Mouse (Mus musculus) MEL (cell line): ENCODE measurements around the gene Dock9. TPM values are rescaled to one million over a fixed set of nuclear protein-coding genes. Genes with fewer than 3 reads are reported as not detected.

ENCODE experiments used
- DNase-seq: peaks from one replicate; pipeline ENCODE4 v3.0.0; 2011; ENCODE audit warnings: low read depth, low spot score
- H3K27ac ChIP-seq: 2 replicates; pipeline ENCODE4 v1.5.1; 2012; ENCODE audit warnings: low read depth, mild to moderate bottlenecking, control low read depth, low read length, moderate library complexity; ENCODE audit not compliant: control insufficient read depth
- H3K27me3 ChIP-seq, 2 experiments: fragments of 150-350 bp in 1 of 2; sonication (generic) in 1 of 2; 2 replicates each; pipeline ENCODE4 v1.6.1; 2012; ENCODE audit warnings: low read length in 2 of 2, mild to moderate bottlenecking in 2 of 2, improper control_type of control experiment in 1 of 2, moderate library complexity in 1 of 2; ENCODE audit not compliant: insufficient read depth in 2 of 2, control insufficient read depth in 1 of 2
- H3K36me3 ChIP-seq, 2 experiments: 2 replicates each; pipeline ENCODE4 v1.6.1; 2012 to 2014; ENCODE audit warnings: low read length in 2 of 2, improper control_type of control experiment in 1 of 2, inconsistent platforms in 1 of 2, mild to moderate bottlenecking in 1 of 2; ENCODE audit not compliant: insufficient read depth in 2 of 2, control insufficient read depth in 1 of 2
- H3K4me1 ChIP-seq, 2 experiments: fragments of 150-350 bp in 1 of 2; sonication (generic) in 1 of 2; 2 replicates each; pipeline ENCODE4 v1.6.1; 2012; ENCODE audit warnings: low read length in 2 of 2, improper control_type of control experiment in 1 of 2, mild to moderate bottlenecking in 1 of 2; ENCODE audit not compliant: insufficient read depth in 2 of 2, control insufficient read depth in 1 of 2
- H3K4me3 ChIP-seq, 2 experiments: fragments of 150-350 bp in 1 of 2; sonication (generic) in 1 of 2; 2 replicates each; pipeline ENCODE4 v1.5.1; 2012; ENCODE audit warnings: low read depth in 2 of 2, low read length in 2 of 2, mild to moderate bottlenecking in 2 of 2, moderate library complexity in 2 of 2, control low read depth in 1 of 2, improper control_type of control experiment in 1 of 2; ENCODE audit not compliant: control insufficient read depth in 1 of 2, insufficient read depth in 1 of 2
- H3K79me2 ChIP-seq: 2 replicates; pipeline ENCODE4 v1.6.1; 2012; ENCODE audit warnings: mild to moderate bottlenecking, low read length, moderate library complexity; ENCODE audit not compliant: control insufficient read depth, poor library complexity, insufficient read depth
- H3K9ac ChIP-seq: 2 replicates; pipeline ENCODE4 v1.6.1; 2012; ENCODE audit warnings: low read depth, mild to moderate bottlenecking, control low read depth, low read length, moderate library complexity; ENCODE audit not compliant: control insufficient read depth, poor library complexity, severe bottlenecking
- H3K9me3 ChIP-seq: fragments of 150-350 bp; sonication (generic); replicated peaks from 2 replicates; pipeline ENCODE4 v1.6.1; 2012; ENCODE audit warnings: mild to moderate bottlenecking, low read length, improper control_type of control experiment, moderate library complexity; ENCODE audit not compliant: insufficient read depth
- BHLHE40 ChIP-seq: IDR thresholded peaks from 2 replicates; pipeline ENCODE4 v1.6.1; 2012; ENCODE audit warnings: low read depth, mild to moderate bottlenecking, inconsistent platforms, low read length, improper control_type of control experiment, borderline replicate concordance
- CTCF ChIP-seq, 3 experiments: IDR thresholded peaks in 2 of 3; conservative IDR thresholded peaks in 1 of 3; 2 replicates each; pipeline ENCODE4 v1.5.1; 2011 to 2012; ENCODE audit warnings: low read length in 3 of 3, low read depth in 2 of 3, mild to moderate bottlenecking in 2 of 3, improper control_type of control experiment in 1 of 3, inconsistent platforms in 1 of 3, mixed read lengths in 1 of 3, moderate library complexity in 1 of 3; ENCODE audit not compliant: control insufficient read depth in 1 of 3, insufficient read depth in 1 of 3, poor library complexity in 1 of 3, severe bottlenecking in 1 of 3
- E2F4 ChIP-seq: IDR thresholded peaks from 2 replicates; pipeline ENCODE4 v1.6.1; 2011; ENCODE audit warnings: low read depth, low read length, improper control_type of control experiment, borderline replicate concordance
- ELF1 ChIP-seq: IDR thresholded peaks from 2 replicates; pipeline ENCODE4 v1.6.1; 2014; ENCODE audit warnings: low read depth, mild to moderate bottlenecking, inconsistent platforms, low read length, improper control_type of control experiment, moderate library complexity
- ETS1 ChIP-seq: IDR thresholded peaks from 2 replicates; pipeline ENCODE4 v1.6.1; 2012; ENCODE audit warnings: low read depth, mild to moderate bottlenecking, inconsistent platforms, low read length, improper control_type of control experiment, moderate library complexity
- MAFK ChIP-seq: IDR thresholded peaks from 2 replicates; pipeline ENCODE4 v1.6.1; 2011; ENCODE audit warnings: low read depth, mild to moderate bottlenecking, low read length, improper control_type of control experiment, borderline replicate concordance
- MAX ChIP-seq: IDR thresholded peaks from 2 replicates; pipeline ENCODE4 v1.6.1; 2011; ENCODE audit warnings: low read length, improper control_type of control experiment
- NRF1 ChIP-seq: IDR thresholded peaks from 2 replicates; pipeline ENCODE4 v1.6.1; 2014; ENCODE audit warnings: low read depth, mild to moderate bottlenecking, inconsistent platforms, low read length, improper control_type of control experiment, moderate library complexity; ENCODE audit not compliant: poor library complexity, insufficient read depth, severe bottlenecking
- RAD21 ChIP-seq: IDR thresholded peaks from 2 replicates; pipeline ENCODE4 v1.6.1; 2011; ENCODE audit warnings: mild to moderate bottlenecking, low read depth, low read length, improper control_type of control experiment
- RCOR1 ChIP-seq: IDR thresholded peaks from 2 replicates; pipeline ENCODE4 v1.6.1; 2012; ENCODE audit warnings: low read depth, mild to moderate bottlenecking, inconsistent platforms, low read length, improper control_type of control experiment
- SMC3 ChIP-seq: IDR thresholded peaks from 2 replicates; pipeline ENCODE4 v1.6.1; 2011; ENCODE audit warnings: low read depth, low read length, improper control_type of control experiment
- UBTF ChIP-seq: IDR thresholded peaks from 2 replicates; pipeline ENCODE4 v1.6.1; 2012; ENCODE audit warnings: low read depth, mild to moderate bottlenecking, inconsistent platforms, low read length, improper control_type of control experiment, moderate library complexity, borderline replicate concordance; ENCODE audit not compliant: insufficient read depth
- USF1 ChIP-seq: IDR thresholded peaks from 2 replicates; pipeline ENCODE4 v1.6.1; 2014; ENCODE audit warnings: low read depth, mild to moderate bottlenecking, inconsistent platforms, low read length, improper control_type of control experiment, moderate library complexity
- USF2 ChIP-seq, 2 experiments: IDR thresholded peaks; 2 replicates each; pipeline ENCODE4 v1.6.1; 2011 to 2012; ENCODE audit warnings: improper control_type of control experiment in 2 of 2, low read length in 2 of 2, borderline replicate concordance in 1 of 2, inconsistent platforms in 1 of 2, low read depth in 1 of 2, mild to moderate bottlenecking in 1 of 2; ENCODE audit not compliant: insufficient read depth in 1 of 2
- polyA plus RNA-seq, 2 experiments: library from polyadenylated mRNA; stranded (reverse) in 1 of 2; unstranded in 1 of 2; fragments of >175 nt in 1 of 2; fragments of >200 nt in 1 of 2; gene quantifications; 2 replicates each; pipeline versions ENCODE4 v1.2.1 to v1.2.4; 2012; ENCODE audit warnings: low replicate concordance in 2 of 2, low read depth in 1 of 2; ENCODE audit not compliant: insufficient read length in 2 of 2, insufficient read depth in 1 of 2, missing spikeins in 1 of 2
- total RNA-seq: library from RNA; depleted of rRNA; stranded (reverse); fragments of 300-350 nt; gene quantifications from 2 replicates; pipeline ENCODE4 v1.2.3, GENCODE M21; 2012

Gene Dock9
- total and polyA plus RNA-seq, 3 experiments: 6.3 to 9.4 TPM; not detected in 1

DNA sequence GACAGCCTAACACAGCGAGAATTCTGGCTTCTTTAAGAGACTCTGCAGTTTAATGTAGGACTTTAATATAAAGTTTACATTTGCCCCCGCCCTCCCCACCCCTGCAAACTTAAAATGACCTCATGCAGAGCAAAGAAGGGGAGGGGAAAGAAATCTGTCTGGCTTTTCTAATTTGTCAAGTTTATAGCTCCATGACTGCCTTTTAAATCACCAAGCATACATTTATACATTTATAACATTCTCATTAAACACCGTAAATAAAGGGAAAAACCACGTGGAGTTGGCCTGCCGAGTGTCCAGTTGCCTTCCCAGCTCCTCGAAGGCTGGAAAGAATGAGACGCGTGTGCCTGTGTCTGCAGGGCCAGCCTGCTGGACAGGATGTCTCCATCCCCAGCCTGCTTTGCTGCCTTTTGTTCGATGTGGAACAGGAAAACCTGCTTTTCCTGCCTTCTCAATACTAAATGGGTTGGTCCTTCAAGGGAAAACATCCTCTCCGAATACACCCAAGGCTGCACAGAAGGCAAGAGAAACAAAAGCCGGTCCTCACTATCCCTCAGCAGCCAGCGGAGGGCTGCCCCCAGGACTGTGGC lies 16.6 kb downstream of the Dock9 start:
- H3K27ac ChIP-seq: no peak overlapping the region
- H3K4me1 ChIP-seq: peaks cover 8 to 12% of the 10 kb centered on the region in 2 experiments

DNA sequence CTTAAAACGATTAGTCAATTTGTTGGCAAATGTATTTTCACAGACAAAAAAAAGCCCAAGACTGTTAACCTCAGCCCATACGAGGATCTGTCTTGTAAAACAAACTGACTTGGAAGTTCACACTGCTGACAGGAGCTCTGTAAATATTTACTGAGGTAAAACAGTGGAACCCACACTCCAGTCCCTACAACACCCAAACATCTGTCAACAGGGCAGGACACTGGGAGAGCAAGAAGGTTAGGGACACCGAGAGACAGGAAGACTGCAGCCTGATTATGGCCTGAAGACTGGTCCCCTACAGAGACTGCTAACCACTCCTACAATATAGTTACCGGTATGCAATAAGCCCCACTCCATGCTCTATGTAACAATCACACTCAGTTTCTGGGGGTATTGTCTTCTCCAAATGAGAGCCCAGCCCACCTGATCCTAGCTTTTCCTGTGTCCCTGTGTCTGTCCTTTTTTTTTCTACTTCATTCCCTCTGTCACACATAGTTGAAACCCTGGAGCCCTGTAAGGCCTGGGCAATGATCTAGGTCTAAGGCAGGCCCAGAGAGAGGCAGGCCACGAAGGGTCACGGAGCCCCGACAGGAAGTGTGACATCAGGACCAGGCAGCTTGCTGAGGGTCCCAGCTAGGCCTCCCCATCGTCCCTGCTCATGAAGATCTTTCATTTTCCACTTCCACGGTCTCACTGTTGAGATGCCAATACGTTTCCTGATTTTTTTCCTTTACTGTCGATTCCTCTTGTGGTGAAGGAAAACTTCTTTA lies 17.3 kb downstream of the Dock9 start:
- H3K9ac ChIP-seq: no peak overlapping the region
- H3K4me1 ChIP-seq: peaks cover 6 to 9% of the 10 kb centered on the region in 2 experiments
- no peaks in the 10 kb centered on the region for H3K79me2 ChIP-seq
- DNase-seq: no peak
- no peaks in the 10 kb centered on the region for H3K9me3 ChIP-seq
- no peak overlapping the region for H3K4me3 ChIP-seq
- H3K27me3 ChIP-seq: no peaks in the 10 kb centered on the region
- no peak for TF ChIP-seq USF1
- TF ChIP-seq NRF1: no peak
- no peak for TF ChIP-seq ELF1
- TF ChIP-seq ETS1: no peak
- no peak for TF ChIP-seq UBTF
- TF ChIP-seq USF2 (IDR thresholded peaks at IDR 0.05; ENCODE audit: borderline replicate concordance in 1 of 2, insufficient read depth in 1 of 2, low read depth in 1 of 2, low read length in 2 of 2): no peak
- no peak for TF ChIP-seq MAFK
- TF ChIP-seq E2F4: no peak
- TF ChIP-seq CTCF (IDR thresholded peaks at IDR 0.05 in 2 of 3, conservative IDR thresholded peaks at IDR 0.05 in 1 of 3; ENCODE audit: control insufficient read depth in 1 of 3, insufficient read depth in 1 of 3, low read depth in 2 of 3, low read length in 3 of 3, poor library complexity in 1 of 3, severe bottlenecking in 1 of 3): no peak
- no peak for TF ChIP-seq RAD21
- TF ChIP-seq SMC3: no peak
- peaks cover 0 to 12% of the 10 kb centered on the region in 2 experiments; a peak in 2 of 4 replicates for H3K36me3 ChIP-seq
- no peak overlapping the region for H3K27ac ChIP-seq

More for the DNA sequence above, 16.6 kb downstream of the Dock9 start:
- Histone ChIP-seq H3K36me3 (peaks cover 0 to 15% of the 10 kb centered on the region in 2 experiments; a peak in 2 of 4 replicates), H3K9me3 (no peaks in the 10 kb centered on the region), H3K4me3 (no peak overlapping the region), H3K27me3 (no peaks in the 10 kb centered on the region), H3K79me2 (no peaks in the 10 kb centered on the region), H3K9ac (no peak overlapping the region)
- DNase-seq: no peak
- TF ChIP-seq BHLHE40 (no peak), CTCF (IDR thresholded peaks at IDR 0.05 in 2 of 3, conservative IDR thresholded peaks at IDR 0.05 in 1 of 3; ENCODE audit: control insufficient read depth in 1 of 3, insufficient read depth in 1 of 3, low read depth in 2 of 3, low read length in 3 of 3, poor library complexity in 1 of 3, severe bottlenecking in 1 of 3) (no peak), RCOR1 (no peak), MAX (no peak)
